Mouse (Mus musculus) cortical plate, adult 2 months (tissue): ENCODE data around the gene Pgls.

ENCODE experiments used
- CTCF ChIP-seq: fragments of 200-500 bp; IDR thresholded peaks from 2 replicates; pipeline ENCODE4 v1.5.1; 2011; ENCODE audit warnings: mild to moderate bottlenecking, control low read depth, low read length; ENCODE audit not compliant: insufficient read depth; ENCODE audit errors: extremely low read depth
- POLR2A ChIP-seq: fragments of 200-500 bp; IDR thresholded peaks from 2 replicates; pipeline ENCODE4 v1.6.1; 2011; ENCODE audit warnings: mild to moderate bottlenecking, low read length, control low read depth; ENCODE audit not compliant: insufficient read depth; ENCODE audit errors: extremely low read depth

DNA sequence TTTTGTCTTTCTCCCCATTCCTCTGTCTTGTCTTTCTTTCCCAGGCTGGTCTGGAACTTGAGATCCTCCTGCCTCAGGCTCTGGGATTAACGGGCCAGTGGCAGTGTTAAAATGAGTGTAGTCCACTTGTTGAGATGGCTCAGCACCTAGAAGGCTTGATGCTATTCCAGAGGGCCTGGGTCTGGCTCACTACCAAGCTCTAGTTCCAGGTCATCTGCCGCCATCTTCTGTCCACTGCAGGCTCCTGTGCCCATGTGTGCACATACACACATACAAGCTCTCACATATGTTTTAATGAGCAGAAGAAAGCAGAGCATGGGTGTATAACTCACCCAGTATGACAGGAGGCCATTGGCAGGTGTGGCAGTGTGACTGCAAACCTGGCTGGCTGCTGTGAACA is 19.9 kb upstream of the Pgls start:
- TF ChIP-seq CTCF, result no peak
- no peak for TF ChIP-seq POLR2A
